Mouse (Mus musculus) embryo, embryonic 11 days (tissue): ENCODE data around the gene Gars.
A peak's percentile ranks its signal among the peaks of the same experiment; 100 is the strongest.

Source experiments
- DNase-seq: peaks from one replicate; pipeline ENCODE4 v3.0.0-alpha.2; 2015

Gars gene

GRCm38 (mm10) chr6:55098603-55099002 is 60.8 kb downstream of the Gars start:
- DNase-seq: no peak

DNA sequence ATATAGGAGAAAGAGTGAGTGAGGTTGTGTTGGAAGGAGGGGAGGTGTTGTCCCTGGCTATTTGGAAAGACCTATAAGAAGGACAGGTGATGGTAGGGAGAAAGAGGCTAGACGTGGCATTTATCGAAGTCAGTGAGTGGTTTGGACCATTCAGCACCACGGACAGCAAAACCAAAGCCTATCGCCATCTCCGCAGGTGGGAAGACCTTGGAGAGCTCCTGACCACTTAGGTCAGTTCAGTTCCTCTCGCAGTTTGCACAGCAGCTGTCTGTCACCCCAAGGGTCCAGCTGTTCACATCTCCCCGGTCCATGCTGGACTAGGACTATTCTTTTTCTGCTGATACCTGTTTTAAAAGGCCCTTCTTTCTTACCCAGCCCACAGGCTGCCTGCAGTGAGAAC is 70.6 kb downstream of the Gars start:
- peak; percentile 86 for DNase-seq

GRCm38 (mm10) chr6:55117325-55118109 is 79.7 kb downstream of the Gars start:
- DNase-seq: peak; percentile 62

GRCm38 (mm10) chr6:55123056-55123455 is 85.2 kb downstream of the Gars start:
- DNase-seq: no peak

DNA sequence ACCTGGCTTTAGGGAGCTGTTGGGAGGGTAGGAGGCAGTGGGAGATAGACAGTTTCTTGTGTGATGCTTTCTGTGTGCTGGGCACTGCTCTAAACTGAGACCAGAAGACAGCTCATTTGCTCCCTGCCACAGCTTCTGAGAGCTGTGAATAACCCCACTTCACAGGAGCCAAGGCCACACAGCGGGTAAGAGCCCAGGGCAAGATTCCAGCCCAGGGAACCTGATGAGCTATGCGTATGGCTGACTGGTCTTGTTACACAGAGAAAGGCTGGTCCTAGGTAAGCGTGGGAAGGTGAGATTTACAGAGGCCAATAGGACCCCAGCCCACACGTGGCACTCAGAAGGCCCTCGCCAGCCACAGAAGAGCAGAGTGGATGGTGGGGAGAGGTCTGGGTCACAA is 88.8 kb downstream of the Gars start:
- no peak for DNase-seq

DNA sequence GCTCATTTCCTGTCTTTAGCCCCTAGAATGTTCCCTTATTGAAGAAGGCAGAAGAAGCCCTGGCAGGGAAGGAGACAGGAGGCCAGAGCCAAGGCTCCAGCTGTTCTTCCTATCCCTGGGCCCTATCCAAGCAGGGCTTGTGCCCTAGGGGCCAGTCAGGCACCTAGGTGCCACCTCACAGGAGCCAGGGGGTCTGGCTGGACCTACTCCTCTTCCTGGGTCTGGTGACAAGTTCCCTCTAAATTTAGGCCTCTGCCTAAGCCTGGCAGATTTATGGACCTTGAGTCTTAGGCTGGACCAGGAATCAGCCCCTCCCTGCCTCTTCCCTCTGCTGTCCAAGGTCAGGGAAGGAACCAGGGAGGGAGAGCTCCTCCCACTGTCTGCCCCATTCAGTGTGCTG is 90.6 kb downstream of the Gars start:
- no peak for DNase-seq
